Mouse (Mus musculus) ES-E14 (cell line): ENCODE measurements around the gene Htr1f.

Experiments
- CHD2 ChIP-seq: IDR thresholded peaks from 2 replicates; pipeline ENCODE4 v1.6.1; 2014; ENCODE audit warnings: mild to moderate bottlenecking, low read depth, low read length, inconsistent platforms
- HCFC1 ChIP-seq: IDR thresholded peaks from 2 replicates; pipeline ENCODE4 v1.6.1; 2012; ENCODE audit warnings: low read length, inconsistent platforms, borderline replicate concordance; ENCODE audit not compliant: insufficient read depth
- ZC3H11A ChIP-seq: IDR thresholded peaks from 2 replicates; pipeline ENCODE4 v1.6.1; 2012; ENCODE audit warnings: low read depth, mild to moderate bottlenecking, inconsistent platforms, low read length, borderline replicate concordance
- ZNF384 ChIP-seq: IDR thresholded peaks from 2 replicates; pipeline ENCODE4 v1.6.1; 2012; ENCODE audit warnings: low read depth, low read length, inconsistent platforms

DNA sequence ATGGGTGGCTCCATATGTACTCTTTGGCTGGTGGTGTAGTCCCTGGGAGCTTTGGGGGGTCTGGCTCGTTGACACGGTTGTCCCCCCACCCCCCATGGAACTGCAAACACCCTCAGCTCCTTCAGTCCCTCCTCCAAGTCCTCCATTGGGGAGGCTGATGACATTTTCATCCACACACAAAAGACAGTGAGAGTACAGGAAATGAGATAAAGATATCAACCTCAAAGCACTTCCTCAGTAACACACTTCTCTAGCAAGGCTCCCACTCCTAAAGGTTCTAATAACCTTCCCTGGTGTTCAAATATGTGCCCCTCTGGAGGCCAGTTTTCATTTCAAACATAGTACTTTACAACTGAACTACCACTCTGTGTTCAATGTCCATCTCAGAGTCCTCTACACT, 118.6 kb downstream of the Htr1f start:
- TF ChIP-seq ZNF384 (no peak), HCFC1 (no peak), CHD2 (no peak), ZC3H11A (no peak)
